Mouse (Mus musculus): ENCODE measurements around the gene Noct. TPM values are rescaled to one million over a fixed set of nuclear protein-coding genes. Genes with fewer than 3 reads are reported as not detected.

The Noct gene
- 19.6 and 20.7 TPM in 2 replicates for total RNA-seq (2023)

GRCm38 (mm10) chr3:51224363-51225225 lies at the start of gene Noct:
Noct (plus strand) TSS chr3:51224447.

Other genes starting within 250 kb of the Noct start
- 105 and 138 TPM in 2 replicates for gene Elf2, start 116.2 kb downstream of the Noct start, total RNA-seq (2023)
- not detected in 2 replicates for gene Mgarp, start 172.3 kb downstream of the Noct start, total RNA-seq (2023)
- 36.0 TPM in 2 replicates for gene Ndufc1, start 184.5 kb downstream of the Noct start, total RNA-seq (2023)
- 29.7 and 44.6 TPM in 2 replicates for gene Naa15, start 190.7 kb downstream of the Noct start, total RNA-seq (2023)